Mouse (Mus musculus): ENCODE measurements at regions not wholly inside any gene's neighbourhood (a gene's known extent, or its start where the extent isn't known, plus 50 kb on each side); places are given as distances from the start of the nearest gene placed in this dataset.

DNA sequence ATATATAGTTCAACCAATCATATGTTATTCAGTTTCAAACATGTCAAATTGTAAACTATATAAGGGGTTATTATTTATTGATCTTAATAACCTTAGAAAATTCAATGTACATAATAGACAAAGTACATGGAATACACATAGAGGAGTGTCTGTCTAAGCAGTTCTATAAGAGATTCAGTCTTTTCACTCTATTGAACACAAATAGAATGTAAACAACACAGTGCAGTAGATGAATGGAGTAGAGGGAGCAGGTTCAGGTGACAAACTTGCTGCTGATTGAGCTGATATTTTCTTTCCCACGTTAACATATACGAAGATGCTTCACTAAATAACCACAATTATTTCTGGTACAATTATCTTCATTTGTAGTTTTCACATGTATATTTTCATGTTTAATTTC lies 1098.6 kb upstream of the Foxg1 start:
- ATAC-seq (ENCODE audit: low FRiP score) = no peak
- no peaks in the 10 kb centered on the region for H3K36me3 ChIP-seq (ENCODE audit: control insufficient read depth, insufficient read depth, low read length)
- H3K9me3 ChIP-seq (ENCODE audit: control insufficient read depth, low read length) = no peaks in the 10 kb centered on the region
- no peaks in the 10 kb centered on the region for H3K27me3 ChIP-seq (ENCODE audit: control insufficient read depth, insufficient read depth, low read length)
- H3K4me2 ChIP-seq (replicated peaks; ENCODE audit: low read depth, low read length) = no peak overlapping the region
- H3K4me1 ChIP-seq (replicated peaks; ENCODE audit: control insufficient read depth, insufficient read depth, low read length) = no peaks in the 10 kb centered on the region
- 82% methylated on average over 2 of the region's 2 CpGs for WGBS
- H3K9ac ChIP-seq (ENCODE audit: low read depth, low read length) = no peak overlapping the region
- H3K4me3 ChIP-seq (ENCODE audit: low read depth, low read length) = no peak overlapping the region
- H3K27ac ChIP-seq (ENCODE audit: low read depth, low read length) = no peak overlapping the region
- no peak for DNase-seq (ENCODE audit: low spot score)

DNA sequence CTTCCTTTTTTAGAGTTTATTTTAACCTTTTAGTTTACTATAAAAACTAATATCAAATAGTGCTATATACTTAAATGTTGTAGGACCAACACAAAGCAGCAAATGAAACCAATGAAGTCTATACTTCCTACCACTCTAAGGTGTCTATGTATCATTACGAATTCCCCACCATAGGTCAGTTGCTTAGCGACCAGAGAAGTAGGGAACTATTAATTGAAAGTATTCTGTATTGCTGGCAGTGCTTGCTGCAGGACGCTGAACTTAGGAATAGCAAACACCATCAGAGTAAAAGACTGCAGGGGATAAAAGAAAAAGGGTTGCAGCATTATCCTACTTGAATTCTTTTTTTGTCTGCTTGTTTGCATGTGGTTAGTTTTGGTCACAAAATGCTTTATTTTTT lies 1098.1 kb upstream of the Foxg1 start:
- WGBS = 55% methylated on average over 3 of the region's 3 CpGs
- H3K27me3 ChIP-seq (ENCODE audit: control insufficient read depth, insufficient read depth, low read length) = no peaks in the 10 kb centered on the region
- H3K36me3 ChIP-seq (ENCODE audit: control insufficient read depth, insufficient read depth, low read length) = no peaks in the 10 kb centered on the region
- H3K4me1 ChIP-seq (replicated peaks; ENCODE audit: control insufficient read depth, insufficient read depth, low read length) = no peaks in the 10 kb centered on the region
- H3K9me3 ChIP-seq (ENCODE audit: control insufficient read depth, low read length) = no peaks in the 10 kb centered on the region
- DNase-seq (ENCODE audit: low spot score) (peak; percentile 19), ATAC-seq (ENCODE audit: low FRiP score) (peak; percentile 71; the same call in 1 of the 2 replicates)
- H3K4me2 ChIP-seq (replicated peaks; ENCODE audit: low read depth, low read length) = no peak overlapping the region
- no peak overlapping the region for H3K27ac ChIP-seq (ENCODE audit: low read depth, low read length)
- no peak overlapping the region for H3K4me3 ChIP-seq (ENCODE audit: low read depth, low read length)
- no peak overlapping the region for H3K9ac ChIP-seq (ENCODE audit: low read depth, low read length)

DNA sequence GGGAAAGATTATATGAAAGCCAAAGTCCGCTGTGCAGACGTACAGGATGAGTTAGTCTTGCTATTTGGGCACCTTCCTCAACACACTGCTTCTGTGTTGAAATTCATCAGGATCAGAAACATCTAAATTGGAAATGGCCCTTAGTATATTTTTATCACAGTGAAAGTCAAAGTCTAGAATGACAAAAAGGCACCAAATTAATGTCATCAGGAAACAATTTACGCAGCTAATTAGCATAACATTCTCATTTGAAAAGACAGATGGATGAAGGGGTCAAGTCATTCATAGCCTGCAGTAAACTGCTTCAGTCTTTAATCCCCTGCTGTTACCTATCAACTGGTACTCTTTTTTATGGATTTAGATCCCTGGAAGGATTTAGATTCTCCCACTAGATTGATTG lies 1092.3 kb upstream of the Foxg1 start:
- H3K36me3 ChIP-seq (ENCODE audit: control insufficient read depth, insufficient read depth, low read length) = no peaks in the 10 kb centered on the region
- H3K27ac ChIP-seq (ENCODE audit: low read depth, low read length) = no peak overlapping the region
- no peak overlapping the region for H3K9ac ChIP-seq (ENCODE audit: low read depth, low read length)
- no peak overlapping the region for H3K4me3 ChIP-seq (ENCODE audit: low read depth, low read length)
- H3K4me1 ChIP-seq (replicated peaks; ENCODE audit: control insufficient read depth, insufficient read depth, low read length) = no peaks in the 10 kb centered on the region
- H3K9me3 ChIP-seq (ENCODE audit: control insufficient read depth, low read length) = no peaks in the 10 kb centered on the region
- 68% methylated on average over 3 of the region's 3 CpGs for whole genome bisulfite sequencing
- DNase-seq (ENCODE audit: low spot score) (no peak), ATAC-seq (ENCODE audit: low FRiP score) (0 out of 2 replicates have a peak, but pooled peaks have one; percentile 45)
- H3K4me2 ChIP-seq (replicated peaks; ENCODE audit: low read depth, low read length) = no peak overlapping the region
- no peaks in the 10 kb centered on the region for H3K27me3 ChIP-seq (ENCODE audit: control insufficient read depth, insufficient read depth, low read length)
